Mouse (Mus musculus) T-cell, adult 2 months (primary cell): ENCODE results near the gene Lrfn3.

Experiments
- DNase-seq: peaks from one replicate; pipeline ENCODE4 v3.0.0; 2022; ENCODE audit warnings: low spot score

The Lrfn3 gene

GRCm38 (mm10) chr7:30346635-30347379 is 15.8 kb downstream of the Lrfn3 start:
- DNase-seq: peak; percentile 52

GRCm38 (mm10) chr7:30339432-30340109 is 23.0 kb downstream of the Lrfn3 start:
- DNase-seq: no peak

GRCm38 (mm10) chr7:30336384-30336783 is 26.2 kb downstream of the Lrfn3 start:
- DNase-seq: peak; percentile 65

GRCm38 (mm10) chr7:30335688-30336087 is 26.9 kb downstream of the Lrfn3 start:
- DNase-seq: no peak

- DNase-seq: no peak
These were observed 28.0 kb downstream of the Lrfn3 start for GRCm38 (mm10) chr7:30334563-30334962.

GRCm38 (mm10) chr7:30333436-30333835 is 29.1 kb downstream of the Lrfn3 start:
- DNase-seq: peak; percentile 15

- DNase-seq: peak; percentile 22
These were observed 29.8 kb downstream of the Lrfn3 start for GRCm38 (mm10) chr7:30332622-30333259.

GRCm38 (mm10) chr7:30331887-30332286 is 30.7 kb downstream of the Lrfn3 start:
- peak; percentile 87 for DNase-seq

- DNase-seq: no peak
These were observed 34.2 kb downstream of the Lrfn3 start for GRCm38 (mm10) chr7:30328379-30328778.

GRCm38 (mm10) chr7:30327140-30327539 is 35.4 kb downstream of the Lrfn3 start:
- DNase-seq: no peak

GRCm38 (mm10) chr7:30326427-30326826 is 36.1 kb downstream of the Lrfn3 start:
- no peak for DNase-seq

- peak; percentile 76 for DNase-seq
These were observed 37.2 kb downstream of the Lrfn3 start for GRCm38 (mm10) chr7:30325364-30325763.

GRCm38 (mm10) chr7:30324300-30324944 is 38.1 kb downstream of the Lrfn3 start:
- DNase-seq: no peak

- no peak for DNase-seq
These were observed 38.8 kb downstream of the Lrfn3 start, which contains the start of gene Sdhaf1 for GRCm38 (mm10) chr7:30323795-30324194. Gene Sdhaf1 (minus strand): TSS chr7:30323895.

GRCm38 (mm10) chr7:30322865-30323264 is 39.7 kb downstream of the Lrfn3 start:
- peak; percentile 61 for DNase-seq

GRCm38 (mm10) chr7:30322285-30322667 is 40.3 kb downstream of the Lrfn3 start:
- DNase-seq: peak; percentile 96

- peak; percentile 87 for DNase-seq
These were observed 40.9 kb downstream of the Lrfn3 start, which contains the start of gene E130208F15Rik for GRCm38 (mm10) chr7:30321539-30322284. Gene E130208F15Rik (plus strand): TSS chr7:30321740.

GRCm38 (mm10) chr7:30320946-30321345 is 41.6 kb downstream of the Lrfn3 start:
- no peak for DNase-seq

GRCm38 (mm10) chr7:30318142-30318541 is 44.4 kb downstream of the Lrfn3 start:
- DNase-seq: no peak

GRCm38 (mm10) chr7:30315559-30316529 is 46.7 kb downstream of the Lrfn3 start:
- DNase-seq: no peak
